ENCODE assay signal across 15 mouse cellular contexts in genomic region chr15:67245658-67246268, GRCm38 (mm10).
DNase-seq lines count a peak whose midpoint lies in the region; ATAC-seq lines count a peak whose summit lies in the region.
"Had no signal": no experiment of that assay in that cellular context is flagged by ENCODE, and none has a peak within 500 bp of the region (broad histone marks: within the 10 kb centered on the region; RNA-seq: fewer than 3 reads in every experiment).

No protein-coding gene starts in this region.

- H3K4me3 ChIP-seq in midbrain, embryonic 14.5 days (replicated peaks; ENCODE audit: low read depth, low read length), result no peak overlapping the region
- H3K4me3 ChIP-seq: heart, embryonic 13.5 days; limb, embryonic 10.5 days; liver, embryonic 15.5 days; stomach, embryonic 15.5 days had no signal

- no peaks in the 10 kb centered on the region for H3K36me3 ChIP-seq in midbrain, embryonic 14.5 days (ENCODE audit: control insufficient read depth, insufficient read depth, low read length)
- H3K36me3 ChIP-seq: heart, embryonic 13.5 days; limb, embryonic 10.5 days; liver, embryonic 15.5 days; stomach, embryonic 15.5 days had no signal

- WGBS in midbrain, embryonic 14.5 days, result 17% methylated on average over 4 of the region's 4 CpGs

- H3K4me1 ChIP-seq in midbrain, embryonic 14.5 days (ENCODE audit: control insufficient read depth, insufficient read depth, low read length), result 0 out of 2 replicates have a peak, but pooled peaks cover 9% of the 10 kb centered on the region
- H3K4me1 ChIP-seq: liver, embryonic 15.5 days; stomach, embryonic 15.5 days had no signal

- H3K27ac ChIP-seq in midbrain, embryonic 14.5 days (replicated peaks; ENCODE audit: low read depth, low read length), result no peak overlapping the region
- H3K27ac ChIP-seq: heart, embryonic 13.5 days; limb, embryonic 10.5 days; liver, embryonic 15.5 days; stomach, embryonic 15.5 days had no signal

- H3K9ac ChIP-seq in midbrain, embryonic 14.5 days (replicated peaks; ENCODE audit: low read length), result no peak overlapping the region
- H3K9ac ChIP-seq: heart, embryonic 13.5 days; liver, embryonic 15.5 days; stomach, embryonic 15.5 days had no signal

- no peaks in the 10 kb centered on the region for H3K27me3 ChIP-seq in midbrain, embryonic 14.5 days (ENCODE audit: control insufficient read depth, insufficient read depth, low read length)
- H3K27me3 ChIP-seq: heart, embryonic 13.5 days; liver, embryonic 15.5 days; Patski; stomach, embryonic 15.5 days had no signal

- intact Hi-C loops in gastrocnemius, postnatal 14 days (cut with DNase I; ENCODE audit: low total_unique reads), result no loop called here

- no peaks in the 10 kb centered on the region for H3K9me3 ChIP-seq in midbrain, embryonic 14.5 days (ENCODE audit: control insufficient read depth, low read length)
- H3K9me3 ChIP-seq: heart, embryonic 13.5 days; limb, embryonic 10.5 days; liver, embryonic 15.5 days; stomach, embryonic 15.5 days had no signal

- DNase-seq in cerebellum, postnatal 10 days, result peak; percentile 25 to 34
- DNase-seq in cerebellum, postnatal 36 days, result no peak
- peak; percentile 8 for DNase-seq in right cerebral cortex, postnatal 4 days
- DNase-seq in right cerebral cortex, postnatal 36 days (ENCODE audit: low spot score in 2 of 2), result no peak
- DNase-seq in midbrain, embryonic 14.5 days, result peak; percentile 53
- no peak for DNase-seq in gastrocnemius, postnatal 14 days
- DNase-seq in spleen, postnatal 14 days (ENCODE audit: low spot score in 2 of 2), result no peak
- DNase-seq in lung, postnatal 36 days, result no peak
- DNase-seq: gastrocnemius, postnatal 25 days; right cerebral cortex, postnatal 25 days had no signal

- no peak overlapping the region for H3K4me2 ChIP-seq in midbrain, embryonic 14.5 days (ENCODE audit: low read length)
- H3K4me2 ChIP-seq: heart, embryonic 13.5 days; liver, embryonic 15.5 days; stomach, embryonic 15.5 days had no signal

- peak; percentile 61; the same call in 1 of the 2 replicates for ATAC-seq in midbrain, embryonic 14.5 days (ENCODE audit: low FRiP score, low TSS enrichment)
- ATAC-seq: Patski had no signal

Comparison
In these comparisons a context has a peak if more than half of its experiments do, and no peak if none do; other contexts are left out.
1. DNase-seq: peak in cerebellum, postnatal 10 days (2 of 2), right cerebral cortex, postnatal 4 days (single experiment) and midbrain, embryonic 14.5 days (single experiment); none in cerebellum, postnatal 36 days (0 of 2), right cerebral cortex, postnatal 36 days (0 of 2), gastrocnemius, postnatal 14 days (single experiment), spleen, postnatal 14 days (0 of 2) and lung, postnatal 36 days (single experiment).